Mouse (Mus musculus): ENCODE measurements around the gene Ercc6l2. TPM values are rescaled to one million over a fixed set of nuclear protein-coding genes. Genes with fewer than 3 reads are reported as not detected.

Gene Ercc6l2
- total RNA-seq (2021), result 10 to 100 TPM; 18.2 to 21.4 TPM
- long read RNA-seq, experiment 1, partial matches to known transcripts, result 2 of 8 reads
- long read RNA-seq, experiment 1, other reads (novel, unspliced or antisense), result 6 of 8 reads
- long read RNA-seq, experiment 2, partial matches to known transcripts, result 4 of 9 reads
- long read RNA-seq, experiment 2, other reads (novel, unspliced or antisense), result 5 of 9 reads

GRCm38 (mm10) chr13:63814746-63815681 is at the start of gene Ercc6l2:
TSS of gene Ercc6l2 (plus strand) at chr13:63815240.
- DNase-seq (ENCODE audit: low spot score in 2 of 2), result peak; percentile 97 to 99

GRCm38 (mm10) chr13:63766065-63766464 is 49.0 kb upstream of the Ercc6l2 start:
- no peak for DNase-seq (ENCODE audit: low spot score in 2 of 2)

DNA sequence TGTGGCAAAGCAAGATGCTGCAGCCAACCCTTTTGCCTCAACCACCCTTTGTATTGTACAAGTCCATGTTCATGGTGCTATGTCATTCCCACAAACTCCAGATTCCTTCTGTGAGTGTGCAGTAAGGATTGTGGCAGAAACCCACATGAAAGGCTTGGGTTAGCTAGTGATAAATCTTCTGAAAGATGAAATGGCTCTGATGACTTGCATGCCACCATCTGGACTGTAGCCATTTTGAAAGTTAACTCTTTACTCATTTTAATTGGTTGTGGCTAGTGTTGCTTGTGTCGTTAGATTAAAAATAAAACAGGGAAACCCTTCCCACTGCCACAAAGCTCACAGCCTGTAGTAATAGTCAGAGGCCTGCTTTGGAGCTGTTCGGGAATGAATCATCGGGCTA is 44.0 kb upstream of the Ercc6l2 start:
- DNase-seq (ENCODE audit: low spot score in 2 of 2), result no peak

GRCm38 (mm10) chr13:63778925-63779324 is 36.1 kb upstream of the Ercc6l2 start:
- DNase-seq (ENCODE audit: low spot score in 2 of 2), result no peak

DNA sequence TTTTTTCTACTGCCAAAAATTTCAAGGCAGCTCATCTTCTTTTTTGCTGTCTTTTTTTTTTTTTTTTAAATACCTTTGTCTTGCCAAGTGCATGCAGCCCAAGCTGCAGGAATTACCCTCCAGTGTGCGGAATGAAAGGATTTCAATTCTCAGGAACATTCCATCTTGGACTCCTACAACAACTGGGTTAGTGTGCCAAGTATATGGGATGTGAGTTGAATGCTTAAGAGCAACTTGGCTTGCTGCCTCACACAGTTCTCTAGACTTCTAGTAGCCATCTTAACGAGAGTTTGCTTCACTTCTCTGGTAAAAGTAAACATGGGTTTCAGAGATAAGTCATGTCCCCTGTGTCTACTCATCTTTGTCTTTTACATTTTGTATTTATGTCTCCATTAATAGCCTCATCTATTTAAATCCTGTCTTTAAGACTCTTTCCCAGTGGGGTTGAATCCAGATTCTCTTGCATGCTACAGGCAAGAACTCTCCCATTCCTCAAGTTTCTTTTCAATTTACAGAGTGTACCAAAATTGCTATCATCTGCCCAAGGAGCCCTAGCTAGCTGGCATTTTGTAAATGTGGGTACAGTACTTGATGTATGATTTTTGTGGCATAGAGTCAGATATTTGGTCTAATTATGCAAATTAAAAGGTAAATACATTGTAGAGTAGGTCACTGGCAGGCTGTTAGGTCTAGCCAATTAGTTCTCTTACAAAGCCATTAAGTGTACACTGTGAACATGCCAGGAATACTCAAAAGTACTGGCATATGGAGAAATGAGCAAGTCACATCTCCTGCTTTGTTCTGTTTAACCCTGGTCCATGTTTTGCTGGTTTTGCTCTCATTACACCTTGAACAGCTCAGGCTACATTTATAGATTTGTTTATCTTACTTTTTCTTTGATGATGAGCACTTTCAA is 35.4 kb upstream of the Ercc6l2 start:
- peak in 1 of 2 experiments; percentile 18 for DNase-seq (ENCODE audit: low spot score in 2 of 2)

DNA sequence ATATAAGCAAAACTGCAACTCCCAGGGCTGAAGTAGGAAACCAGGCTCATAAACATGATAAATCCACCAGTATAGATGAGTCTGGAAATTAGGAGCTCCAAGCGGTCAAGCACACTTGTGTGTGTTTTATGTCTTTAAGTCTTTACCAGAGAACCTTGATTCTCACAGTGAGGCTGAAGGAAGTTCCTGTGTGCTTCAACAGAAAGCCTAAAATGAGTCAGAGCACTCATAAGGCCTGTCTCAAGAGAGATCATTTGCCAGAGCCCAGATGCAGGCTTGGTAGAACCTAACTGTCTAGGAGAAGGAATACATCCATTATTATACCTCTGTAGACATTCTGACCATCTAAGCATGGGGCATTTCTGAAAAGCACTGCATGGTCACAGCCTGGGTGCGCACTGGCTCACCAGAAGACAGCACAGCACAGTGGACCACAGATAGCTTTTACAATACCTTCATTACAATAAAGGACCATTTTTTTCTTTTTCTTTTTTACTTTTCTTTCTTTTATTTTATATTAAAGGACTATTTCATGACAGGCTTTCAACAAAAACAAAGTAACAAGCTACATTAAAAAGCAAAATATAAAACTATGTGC is 22.7 kb upstream of the Ercc6l2 start:
- DNase-seq (ENCODE audit: low spot score in 2 of 2), result no peak

GRCm38 (mm10) chr13:63793345-63794308 is 21.4 kb upstream of the Ercc6l2 start:
- DNase-seq (ENCODE audit: low spot score in 2 of 2), result no peak

GRCm38 (mm10) chr13:63798677-63799076 is 16.4 kb upstream of the Ercc6l2 start:
- no peak for DNase-seq (ENCODE audit: low spot score in 2 of 2)

- DNase-seq (ENCODE audit: low spot score in 2 of 2), result no peak
Measured at GRCm38 (mm10) chr13:63799940-63800339, 15.1 kb upstream of the Ercc6l2 start.

DNA sequence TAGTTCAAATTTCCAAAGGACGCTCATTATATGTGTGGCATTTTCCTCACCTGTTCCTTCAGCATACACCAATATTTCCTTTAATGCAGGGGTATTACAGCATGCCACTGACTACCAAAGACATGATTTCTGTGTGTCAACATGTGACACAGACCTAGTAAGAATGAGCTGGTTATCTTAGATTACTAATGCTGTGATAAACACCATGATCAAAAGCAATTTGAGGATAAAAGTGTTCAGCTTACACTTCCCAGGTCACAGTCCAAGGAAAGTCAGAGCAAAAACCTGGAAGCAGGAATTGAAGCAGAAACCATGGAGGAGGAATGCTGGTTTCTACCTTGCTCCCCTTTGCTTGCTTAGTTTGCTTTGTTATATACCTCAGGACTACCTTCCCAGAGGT is 13.8 kb upstream of the Ercc6l2 start:
- DNase-seq (ENCODE audit: low spot score in 2 of 2), result no peak

- no peak for DNase-seq (ENCODE audit: low spot score in 2 of 2)
Measured at GRCm38 (mm10) chr13:63807233-63807632, 7.8 kb upstream of the Ercc6l2 start.

- DNase-seq (ENCODE audit: low spot score in 2 of 2), result no peak
Measured at GRCm38 (mm10) chr13:63807979-63808378, 7.1 kb upstream of the Ercc6l2 start.

GRCm38 (mm10) chr13:63811477-63811876 is 3.6 kb upstream of the Ercc6l2 start:
- DNase-seq (ENCODE audit: low spot score in 2 of 2), result no peak

DNA sequence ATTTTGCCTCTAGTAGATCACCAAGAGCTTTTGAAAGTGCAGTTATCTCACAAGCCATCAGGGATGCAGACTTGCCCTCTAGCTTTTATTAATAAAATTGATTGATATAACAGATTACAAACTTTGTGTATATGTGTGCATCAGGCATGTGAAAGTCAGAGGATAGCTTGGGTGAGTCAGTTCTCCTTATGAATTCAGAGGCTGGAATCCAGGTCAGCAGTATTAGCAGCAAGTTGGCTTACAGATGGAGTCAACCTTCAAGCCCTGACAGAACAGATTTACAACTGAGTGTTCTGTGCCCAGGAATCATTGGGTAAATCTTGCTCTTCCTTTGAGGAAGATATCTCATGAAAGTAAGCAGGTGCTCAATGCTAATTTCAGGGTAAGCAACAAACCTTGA is 891 bp downstream of the Ercc6l2 start:
- DNase-seq (ENCODE audit: low spot score in 2 of 2), result no peak

- no peak for DNase-seq (ENCODE audit: low spot score in 2 of 2)
Measured at GRCm38 (mm10) chr13:63845758-63846157, 30.7 kb downstream of the Ercc6l2 start.

- no peak for DNase-seq (ENCODE audit: low spot score in 2 of 2)
Measured at GRCm38 (mm10) chr13:63850308-63851011, 35.4 kb downstream of the Ercc6l2 start.

GRCm38 (mm10) chr13:63872585-63873282 is 57.7 kb downstream of the Ercc6l2 start:
- DNase-seq (ENCODE audit: low spot score in 2 of 2), result no peak

DNA sequence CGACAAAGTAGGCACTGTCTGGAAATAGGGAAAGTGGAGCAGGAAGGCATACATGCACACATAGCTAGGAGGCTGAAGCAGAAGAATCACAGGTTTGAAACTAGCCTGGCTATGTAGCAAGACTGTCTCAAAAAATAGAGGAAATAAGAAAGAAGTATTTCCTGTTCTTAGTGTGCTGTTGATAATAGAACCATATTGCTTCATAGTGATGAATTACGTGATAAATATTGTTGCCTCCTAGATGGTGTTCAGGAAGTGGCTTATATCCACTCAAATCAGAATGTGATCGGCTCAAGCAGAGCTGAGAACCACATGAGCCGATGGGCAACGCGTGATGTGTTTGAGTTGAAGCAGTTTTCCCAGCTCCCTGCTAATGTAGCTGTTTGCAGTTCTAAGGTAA is 62.1 kb downstream of the Ercc6l2 start:
- no peak for DNase-seq (ENCODE audit: low spot score in 2 of 2)

All from gastrocnemius, postnatal 4 days (tissue).